Mouse (Mus musculus) spleen, embryonic (tissue): ENCODE measurements at regions not wholly inside any gene's neighbourhood (a gene's known extent, or its start where the extent isn't known, plus 50 kb on each side); places are given as distances from the start of the nearest gene placed in this dataset.

ENCODE experiments used
- CTCF ChIA-PET: fragments of 350-600 bp; sonication (Branson Sonifier 250); formaldehyde crosslinking; loops from one replicate; lab custom pipeline; 2022; lab: Charles Lee

GRCm38 (mm10) chr15:85634322-85635141 is 52.3 kb upstream of the Wnt7b start:
- CTCF ChIA-PET: no interaction called here

GRCm38 (mm10) chr15:85635425-85635824 is 53.2 kb upstream of the Wnt7b start:
- CTCF ChIA-PET: no interaction called here

- CTCF ChIA-PET: no interaction called here
These were observed 57.3 kb upstream of the Wnt7b start for GRCm38 (mm10) chr15:85639566-85639965.

GRCm38 (mm10) chr15:85641120-85642080 is 59.1 kb upstream of the Wnt7b start:
- CTCF ChIA-PET: no interaction called here

- CTCF ChIA-PET: interaction anchor here (0.5 to 0.6 kb wide), 2 partner anchors 12 to 23 kb away, joined by 3 read pairs; no protein-coding TSS in a partner anchor
These were observed 63.1 kb upstream of the Wnt7b start for GRCm38 (mm10) chr15:85645396-85645795.

GRCm38 (mm10) chr15:85645971-85646638 is 63.8 kb upstream of the Wnt7b start:
- CTCF ChIA-PET: interaction anchor here (0.6 kb wide), 1 partner anchor 165 kb away, joined by 3 read pairs; no protein-coding TSS in a partner anchor

GRCm38 (mm10) chr15:85646639-85647277 is 64.5 kb upstream of the Wnt7b start:
- CTCF ChIA-PET: interaction anchor here (0.6 kb wide), 1 partner anchor 164 kb away, joined by 3 read pairs; no protein-coding TSS in a partner anchor

GRCm38 (mm10) chr15:85647593-85647992 is 65.3 kb upstream of the Wnt7b start:
- CTCF ChIA-PET: no interaction called here

- CTCF ChIA-PET: interaction anchor here (0.5 kb wide), 1 partner anchor 414 kb away, joined by 3 read pairs; no protein-coding TSS in a partner anchor
These were observed 68.0 kb upstream of the Wnt7b start for GRCm38 (mm10) chr15:85650241-85650640.

GRCm38 (mm10) chr15:85651718-85652420 is 69.6 kb upstream of the Wnt7b start:
- CTCF ChIA-PET: no interaction called here

- CTCF ChIA-PET: no interaction called here
These were observed 70.2 kb upstream of the Wnt7b start for GRCm38 (mm10) chr15:85652431-85652830.

- CTCF ChIA-PET: interaction anchor here (0.6 kb wide), 1 partner anchor 58 kb away, joined by 5 read pairs; no protein-coding TSS in a partner anchor
These were observed 70.6 kb upstream of the Wnt7b start for GRCm38 (mm10) chr15:85652871-85653337.

GRCm38 (mm10) chr15:85653421-85654401 is 71.4 kb upstream of the Wnt7b start:
- CTCF ChIA-PET: interaction anchor here (0.6 to 1.2 kb wide), 4 partner anchors 14 to 982 kb away, joined by 3 to 20 read pairs (median 4); no protein-coding TSS in a partner anchor

GRCm38 (mm10) chr15:85654791-85655190 is 72.5 kb upstream of the Wnt7b start:
- CTCF ChIA-PET: interaction anchor here (0.6 kb wide), 1 partner anchor 984 kb away, joined by 4 read pairs; no protein-coding TSS in a partner anchor

GRCm38 (mm10) chr15:85655751-85656167 is 73.5 kb upstream of the Wnt7b start:
- CTCF ChIA-PET: interaction anchor here (0.7 kb wide), 1 partner anchor 730 kb away, joined by 9 read pairs; no protein-coding TSS in a partner anchor

- CTCF ChIA-PET: interaction anchor here (0.7 to 0.8 kb wide), 2 partner anchors 12 to 53 kb away, joined by 3 to 6 read pairs; no protein-coding TSS in a partner anchor
These were observed 74.6 kb upstream of the Wnt7b start for GRCm38 (mm10) chr15:85656852-85657251.

GRCm38 (mm10) chr15:85657441-85657989 is 75.2 kb upstream of the Wnt7b start:
- CTCF ChIA-PET: interaction anchor here (0.6 to 0.8 kb wide), 2 partner anchors 12 to 31 kb away, joined by 3 to 7 read pairs; no protein-coding TSS in a partner anchor
